Mouse (Mus musculus) lung, embryonic 14.5 days (tissue): Measurements from ENCODE around the gene Eloa. TPM values are rescaled to one million over a fixed set of nuclear protein-coding genes. Genes with fewer than 3 reads are reported as not detected.

ENCODE experiments used
- ATAC-seq: fragments of 200-750 bp; cut with Nextera tagmentation; 2 replicates; pipeline ENCODE4 v1.8.0; 2017; ENCODE audit warnings: mild to moderate bottlenecking, moderate TSS enrichment, moderate library complexity; ENCODE audit not compliant: insufficient read depth
- DNase-seq: peaks from one replicate; pipeline ENCODE4 v3.0.0-alpha.2; 2015
- H3K27ac ChIP-seq: fragments of 300-500 bp; sonication (generic); 2 replicates; pipeline ENCODE4 v1.5.1; 2014; ENCODE audit warnings: low read depth, mild to moderate bottlenecking, moderate library complexity
- H3K27me3 ChIP-seq: fragments of 300-500 bp; sonication (generic); 2 replicates; pipeline ENCODE4 v1.6.1; 2014; ENCODE audit warnings: low read length, control low read depth; ENCODE audit not compliant: insufficient read depth
- H3K36me3 ChIP-seq: fragments of 300-500 bp; sonication (generic); 2 replicates; pipeline ENCODE4 v1.6.1; 2014; ENCODE audit warnings: control low read depth; ENCODE audit not compliant: insufficient read depth
- H3K4me1 ChIP-seq: fragments of 300-500 bp; sonication (generic); 2 replicates; pipeline ENCODE4 v1.6.1; 2014; ENCODE audit warnings: antibody characterized with exemption, control low read depth; ENCODE audit not compliant: insufficient read depth
- H3K4me2 ChIP-seq: fragments of 300-500 bp; sonication (generic); 2 replicates; pipeline ENCODE4 v1.6.1; 2014; ENCODE audit warnings: mild to moderate bottlenecking
- H3K4me3 ChIP-seq: fragments of 300-500 bp; sonication (generic); 2 replicates; pipeline ENCODE4 v1.5.1; 2014; ENCODE audit warnings: low read depth, low read length
- H3K9ac ChIP-seq: fragments of 300-500 bp; sonication (generic); 2 replicates; pipeline ENCODE4 v1.6.1; 2014
- H3K9me3 ChIP-seq: fragments of 300-500 bp; sonication (generic); 2 replicates; pipeline ENCODE4 v1.6.1; 2016; ENCODE audit warnings: low read depth, low read length, control low read depth
- CTCF ChIP-seq: IDR thresholded peaks from 2 replicates; pipeline ENCODE4 v1.5.1; 2016; ENCODE audit warnings: antibody characterized with exemption, low read depth
- WGBS: fragments of 180-500 bp; shearing (Covaris S2); extraction: QIAGEN DNeasy Blood & Tissue Kit; methylation state at CpG from one replicate; pipeline ENCODE4 v1.1.7; 2014; 5-methylcytosine and 5-hydroxymethylcytosine counted together
- polyA plus RNA-seq: library from polyadenylated mRNA; unstranded; fragments of >200 nt; fragmentation: Nextera tagmentation; extraction: Ambion mirVana; gene quantifications from 2 replicates; pipeline ENCODE4 v1.2.1, GENCODE M21; 2014

Eloa gene
- polyA plus RNA-seq, 1 experiment from 2014 or later, result 41.8 TPM

GRCm38 (mm10) chr4:135995118-135995517 is 26.4 kb downstream of the Eloa start:
- H3K9me3 ChIP-seq, result peaks cover 5% of the 10 kb centered on the region; the same call in 1 of the 2 replicates
- ATAC-seq (no peak), DNase-seq (no peak)
- no peaks in the 10 kb centered on the region for H3K27me3 ChIP-seq
- no peak for TF ChIP-seq CTCF
- no peak overlapping the region for H3K9ac ChIP-seq
- 85% methylated on average over 4 of the region's 4 CpGs for WGBS
- no peak overlapping the region for H3K4me2 ChIP-seq
- no peaks in the 10 kb centered on the region for H3K36me3 ChIP-seq
- H3K4me1 ChIP-seq, result no peaks in the 10 kb centered on the region
- H3K4me3 ChIP-seq, result no peak overlapping the region
- no peak overlapping the region for H3K27ac ChIP-seq

- 94% methylated on average over 6 of the region's 6 CpGs for WGBS
- DNase-seq (no peak), ATAC-seq (no peak)
- H3K4me3 ChIP-seq, result no peak overlapping the region
- H3K9ac ChIP-seq, result no peak overlapping the region
- H3K36me3 ChIP-seq, result no peaks in the 10 kb centered on the region
- no peak overlapping the region for H3K4me2 ChIP-seq
- TF ChIP-seq CTCF, result no peak
- H3K27me3 ChIP-seq, result no peaks in the 10 kb centered on the region
- peaks cover 5% of the 10 kb centered on the region; the same call in 1 of the 2 replicates for H3K9me3 ChIP-seq
- no peak overlapping the region for H3K27ac ChIP-seq
- H3K4me1 ChIP-seq, result no peaks in the 10 kb centered on the region
These were observed 27.6 kb downstream of the Eloa start for GRCm38 (mm10) chr4:135993941-135994340.

GRCm38 (mm10) chr4:135987714-135988113 is 33.8 kb downstream of the Eloa start:
- no peaks in the 10 kb centered on the region for H3K9me3 ChIP-seq
- H3K9ac ChIP-seq, result peak overlapping the region; percentile 95
- DNase-seq, result no peak

GRCm38 (mm10) chr4:135986943-135987710 is 34.4 kb downstream of the Eloa start, which contains the start of gene Pithd1:
Gene Pithd1, minus strand, starts transcription at chr4:135987264.
- H3K27ac ChIP-seq, result peak within 1 kb of the TSS; percentile 83
- 0% methylated on average over 54 of the region's 81 CpGs for WGBS

More at GRCm38 (mm10) chr4:135987714-135988113, 33.8 kb downstream of the Eloa start:
- Histone ChIP-seq H3K27ac (peak overlapping the region; percentile 83; the same call in 1 of the 2 replicates), H3K4me3 (peak overlapping the region; percentile 95), H3K27me3 (no peaks in the 10 kb centered on the region), H3K36me3 (peaks cover 25% of the 10 kb centered on the region), H3K4me1 (0 out of 2 replicates have a peak, but pooled peaks cover 3% of the 10 kb centered on the region), H3K4me2 (peak overlapping the region; percentile 81)
- no peak for ATAC-seq
- 60% methylated on average over 9 of the region's 9 CpGs for WGBS
- no peak for TF ChIP-seq CTCF

GRCm38 (mm10) chr4:135986301-135986942 is 35.1 kb downstream of the Eloa start:
- Histone ChIP-seq H3K27ac (peak overlapping the region; percentile 83), H3K4me2 (peak overlapping the region; percentile 81), H3K36me3 (peaks cover 35% of the 10 kb centered on the region), H3K4me3 (peak overlapping the region; percentile 95), H3K9ac (peak overlapping the region; percentile 95), H3K4me1 (0 out of 2 replicates have a peak, but pooled peaks cover 3% of the 10 kb centered on the region), H3K9me3 (no peaks in the 10 kb centered on the region), H3K27me3 (no peaks in the 10 kb centered on the region)
- WGBS, result 6% methylated on average over 23 of the region's 23 CpGs
- no peak for TF ChIP-seq CTCF
- ATAC-seq, result no peak
- DNase-seq, result peak; percentile 7

More at GRCm38 (mm10) chr4:135986943-135987710, 34.4 kb downstream of the Eloa start, which contains the start of gene Pithd1:
- Histone ChIP-seq H3K9ac (peak within 1 kb of the TSS; percentile 95), H3K4me3 (peak within 1 kb of the TSS; percentile 95), H3K9me3 (no peaks in the 10 kb centered on the region), H3K4me1 (0 out of 2 replicates have a peak, but pooled peaks cover 3% of the 10 kb centered on the region), H3K36me3 (peaks cover 29% of the 10 kb centered on the region), H3K27me3 (no peaks in the 10 kb centered on the region), H3K4me2 (peak within 1 kb of the TSS; percentile 81)
- TF ChIP-seq CTCF, result no peak
- DNase-seq (peak; percentile 97), ATAC-seq (peak; percentile 92)

- H3K9ac ChIP-seq, result peak overlapping the region; percentile 95; the same call in 1 of the 2 replicates
- WGBS, result 83% methylated on average over 7 of the region's 7 CpGs
These were observed 35.8 kb downstream of the Eloa start for GRCm38 (mm10) chr4:135985769-135986168.

More at GRCm38 (mm10) chr4:135985769-135986168, 35.8 kb downstream of the Eloa start:
- no peak for DNase-seq
- peaks cover 40% of the 10 kb centered on the region for H3K36me3 ChIP-seq
- ATAC-seq, result no peak
- no peak overlapping the region for H3K27ac ChIP-seq
- H3K4me3 ChIP-seq, result peak overlapping the region; percentile 95
- no peaks in the 10 kb centered on the region for H3K27me3 ChIP-seq
- peak overlapping the region; percentile 81 for H3K4me2 ChIP-seq
- 0 out of 2 replicates have a peak, but pooled peaks cover 3% of the 10 kb centered on the region for H3K4me1 ChIP-seq
- no peaks in the 10 kb centered on the region for H3K9me3 ChIP-seq
- TF ChIP-seq CTCF, result no peak
